Mouse (Mus musculus): Measurements from ENCODE around the gene Ankzf1.

Gene Ankzf1

GRCm38 (mm10) chr1:75190577-75190976 is 1.4 kb upstream of the Ankzf1 start:
- no peak for DNase-seq (ENCODE audit: low spot score)

GRCm38 (mm10) chr1:75191258-75191621 is 711 bp upstream of the Ankzf1 start:
- no peak for DNase-seq (ENCODE audit: low spot score)

- peak; percentile 65 for DNase-seq (ENCODE audit: low spot score)
Observed at GRCm38 (mm10) chr1:75192452-75192851, 501 bp downstream of the Ankzf1 start.

GRCm38 (mm10) chr1:75201236-75201635 is 9.3 kb downstream of the Ankzf1 start:
- no peak for DNase-seq (ENCODE audit: low spot score)

- peak; percentile 49 for DNase-seq (ENCODE audit: low spot score)
Observed at GRCm38 (mm10) chr1:75208967-75209678, 17.2 kb downstream of the Ankzf1 start.

GRCm38 (mm10) chr1:75210136-75211087 is 18.5 kb downstream of the Ankzf1 start, which contains the start of the genes Glb1l and Stk16:
Gene Glb1l (minus strand): TSS chr1:75210813.
Gene Stk16 (plus strand): TSS chr1:75210838.
- peak; percentile 97 for DNase-seq (ENCODE audit: low spot score)

GRCm38 (mm10) chr1:75211141-75211708 is 19.3 kb downstream of the Ankzf1 start:
- no peak for DNase-seq (ENCODE audit: low spot score)

GRCm38 (mm10) chr1:75212542-75212941 is 20.6 kb downstream of the Ankzf1 start:
- DNase-seq (ENCODE audit: low spot score) = no peak

- DNase-seq (ENCODE audit: low spot score) = no peak
Observed at GRCm38 (mm10) chr1:75213096-75213495, 21.1 kb downstream of the Ankzf1 start.

GRCm38 (mm10) chr1:75214442-75214841 is 22.5 kb downstream of the Ankzf1 start:
- DNase-seq (ENCODE audit: low spot score) = no peak

- DNase-seq (ENCODE audit: low spot score) = peak; percentile 38
Observed at GRCm38 (mm10) chr1:75214886-75215285, 22.9 kb downstream of the Ankzf1 start.

GRCm38 (mm10) chr1:75215785-75216184 is 23.8 kb downstream of the Ankzf1 start:
- no peak for DNase-seq (ENCODE audit: low spot score)

- DNase-seq (ENCODE audit: low spot score) = no peak
Observed at GRCm38 (mm10) chr1:75216797-75217585, 25.0 kb downstream of the Ankzf1 start.

GRCm38 (mm10) chr1:75217893-75218226 is 25.9 kb downstream of the Ankzf1 start:
- no peak for DNase-seq (ENCODE audit: low spot score)

- DNase-seq (ENCODE audit: low spot score) = peak; percentile 38
Observed at GRCm38 (mm10) chr1:75218227-75219001, 26.5 kb downstream of the Ankzf1 start.

- DNase-seq (ENCODE audit: low spot score) = peak; percentile 91
Observed at GRCm38 (mm10) chr1:75219078-75219477, 27.1 kb downstream of the Ankzf1 start.

- DNase-seq (ENCODE audit: low spot score) = peak; percentile 23
Observed at GRCm38 (mm10) chr1:75219531-75219930, 27.6 kb downstream of the Ankzf1 start, which contains the start of gene Tuba4a. Gene Tuba4a (minus strand): TSS chr1:75219865.

GRCm38 (mm10) chr1:75221538-75221937 is 29.6 kb downstream of the Ankzf1 start:
- DNase-seq (ENCODE audit: low spot score) = no peak

GRCm38 (mm10) chr1:75222926-75223325 is 31.0 kb downstream of the Ankzf1 start:
- DNase-seq (ENCODE audit: low spot score) = no peak

- no peak for DNase-seq (ENCODE audit: low spot score)
Observed at GRCm38 (mm10) chr1:75223532-75223931, 31.6 kb downstream of the Ankzf1 start.

- DNase-seq (ENCODE audit: low spot score) = no peak
Observed at GRCm38 (mm10) chr1:75225473-75225872, 33.5 kb downstream of the Ankzf1 start.

All from urinary bladder, postnatal 14 days (tissue).